Mouse (Mus musculus) stomach, postnatal 0 days (tissue): Measurements from ENCODE around the gene Ptprk. TPM values are rescaled to one million over a fixed set of nuclear protein-coding genes. Genes with fewer than 3 reads are reported as not detected.

ENCODE experiments used
- ATAC-seq: fragments of 200-750 bp; cut with Nextera tagmentation; 2 replicates; pipeline ENCODE4 v1.8.0; 2017; ENCODE audit not compliant: low FRiP score, low TSS enrichment
- DNase-seq: peaks from one replicate; pipeline ENCODE4 v3.0.0-alpha.2; 2016; ENCODE audit warnings: low spot score
- H3K27ac ChIP-seq: fragments of 300-500 bp; sonication (generic); replicated peaks from 2 replicates; pipeline ENCODE4 v1.5.1; 2014; ENCODE audit warnings: mild to moderate bottlenecking, control low read depth
- H3K27me3 ChIP-seq: fragments of 300-500 bp; sonication (generic); 2 replicates; pipeline ENCODE4 v1.6.1; 2014; ENCODE audit warnings: low read length; ENCODE audit not compliant: control insufficient read depth, insufficient read depth
- H3K36me3 ChIP-seq: fragments of 300-500 bp; sonication (generic); 2 replicates; pipeline ENCODE4 v1.6.1; 2014; ENCODE audit warnings: low read length, mixed read lengths; ENCODE audit not compliant: control insufficient read depth, insufficient read depth
- H3K4me1 ChIP-seq: fragments of 300-500 bp; sonication (generic); replicated peaks from 2 replicates; pipeline ENCODE4 v1.6.1; 2014; ENCODE audit warnings: antibody characterized with exemption; ENCODE audit not compliant: control insufficient read depth, insufficient read depth
- H3K4me2 ChIP-seq: fragments of 300-500 bp; sonication (generic); replicated peaks from 2 replicates; pipeline ENCODE4 v1.6.1; 2014; ENCODE audit warnings: low read depth, mild to moderate bottlenecking, control low read depth, moderate library complexity
- H3K4me3 ChIP-seq: fragments of 300-500 bp; sonication (generic); 2 replicates; pipeline ENCODE4 v1.5.1; 2014; ENCODE audit warnings: low read depth, low read length, control low read depth
- H3K9ac ChIP-seq: fragments of 300-500 bp; sonication (generic); 2 replicates; pipeline ENCODE4 v1.6.1; 2014; ENCODE audit warnings: mild to moderate bottlenecking, low read length, control low read depth, mixed read lengths
- H3K9me3 ChIP-seq: fragments of 300-500 bp; sonication (generic); 2 replicates; pipeline ENCODE4 v1.6.1; 2016; ENCODE audit warnings: low read length; ENCODE audit not compliant: control insufficient read depth
- CTCF ChIP-seq: IDR thresholded peaks from 2 replicates; pipeline ENCODE4 v1.5.1; 2016; ENCODE audit warnings: antibody characterized with exemption, low read depth, mild to moderate bottlenecking, moderate library complexity
- EP300 ChIP-seq: optimal IDR thresholded peaks from 2 replicates; pipeline ENCODE3; 2016; ENCODE audit warnings: antibody characterized with exemption
- WGBS: fragments of 180-500 bp; shearing (Covaris S2); extraction: QIAGEN DNeasy Blood & Tissue Kit; methylation state at CpG from one replicate; pipeline ENCODE4 v1.1.7; 2014; 5-methylcytosine and 5-hydroxymethylcytosine counted together
- polyA plus RNA-seq: library from polyadenylated mRNA; unstranded; fragments of >200 nt; fragmentation: Nextera tagmentation; extraction: Ambion mirVana; gene quantifications from 2 replicates; pipeline ENCODE4 v1.2.1, GENCODE M21; 2015

Ptprk gene
- polyA plus RNA-seq, 1 experiment from 2014 or later, result 26.9 TPM

GRCm38 (mm10) chr10:28133770-28134169 is 59.1 kb downstream of the Ptprk start:
- no peaks in the 10 kb centered on the region for H3K27me3 ChIP-seq
- no peaks in the 10 kb centered on the region for H3K9me3 ChIP-seq
- H3K9ac ChIP-seq, result no peak overlapping the region
- H3K4me1 ChIP-seq, result no peaks in the 10 kb centered on the region
- no peak for ATAC-seq
- no peak for DNase-seq
- TF ChIP-seq EP300 (no peak), CTCF (no peak)
- WGBS, result 83% methylated on average over 4 of the region's 4 CpGs
- no peaks in the 10 kb centered on the region for H3K36me3 ChIP-seq
- H3K27ac ChIP-seq, result no peak overlapping the region
- no peak overlapping the region for H3K4me2 ChIP-seq
- H3K4me3 ChIP-seq, result no peak overlapping the region

- H3K4me3 ChIP-seq, result no peak overlapping the region
- no peak overlapping the region for H3K9ac ChIP-seq
- no peak for TF ChIP-seq CTCF
- no peak for TF ChIP-seq EP300
- no peak for DNase-seq
- H3K9me3 ChIP-seq, result no peaks in the 10 kb centered on the region
- WGBS, result 62% methylated on average over 4 of the region's 4 CpGs
- no peaks in the 10 kb centered on the region for H3K4me1 ChIP-seq
- H3K27ac ChIP-seq, result no peak overlapping the region
- H3K4me2 ChIP-seq, result no peak overlapping the region
- no peak for ATAC-seq
- H3K36me3 ChIP-seq, result no peaks in the 10 kb centered on the region
- no peaks in the 10 kb centered on the region for H3K27me3 ChIP-seq
Measured at GRCm38 (mm10) chr10:28138399-28138798, 63.8 kb downstream of the Ptprk start.

- Histone ChIP-seq H3K4me3 (no peak overlapping the region), H3K9ac (no peak overlapping the region), H3K36me3 (no peaks in the 10 kb centered on the region), H3K4me2 (no peak overlapping the region), H3K27ac (no peak overlapping the region), H3K9me3 (no peaks in the 10 kb centered on the region), H3K4me1 (no peaks in the 10 kb centered on the region), H3K27me3 (no peaks in the 10 kb centered on the region)
- TF ChIP-seq CTCF (no peak), EP300 (no peak)
- ATAC-seq (no peak), DNase-seq (no peak)
- 76% methylated on average over 1 of the region's 1 CpGs for WGBS
Measured at GRCm38 (mm10) chr10:28144459-28144858, 69.8 kb downstream of the Ptprk start.

- Histone ChIP-seq H3K9me3 (no peaks in the 10 kb centered on the region), H3K27me3 (no peaks in the 10 kb centered on the region), H3K9ac (no peak overlapping the region), H3K4me1 (no peaks in the 10 kb centered on the region), H3K36me3 (no peaks in the 10 kb centered on the region), H3K4me3 (no peak overlapping the region), H3K27ac (no peak overlapping the region), H3K4me2 (no peak overlapping the region)
- ATAC-seq (no peak), DNase-seq (no peak)
- WGBS, result 57% methylated on average over 5 of the region's 5 CpGs
- TF ChIP-seq CTCF, result no peak
- no peak for TF ChIP-seq EP300
Measured at GRCm38 (mm10) chr10:28145326-28145725, 70.7 kb downstream of the Ptprk start.

GRCm38 (mm10) chr10:28155688-28156685 is 81.4 kb downstream of the Ptprk start:
- Histone ChIP-seq H3K4me1 (no peaks in the 10 kb centered on the region), H3K4me2 (0 out of 2 replicates have a peak overlapping the region, but pooled peaks have one; percentile 9), H3K4me3 (no peak overlapping the region), H3K27me3 (no peaks in the 10 kb centered on the region), H3K9me3 (no peaks in the 10 kb centered on the region), H3K9ac (no peak overlapping the region), H3K36me3 (no peaks in the 10 kb centered on the region), H3K27ac (no peak overlapping the region)
- no peak for TF ChIP-seq EP300
- TF ChIP-seq CTCF, result no peak
- 60% methylated on average over 20 of the region's 20 CpGs for WGBS
- ATAC-seq (0 out of 2 replicates have a peak, but pooled peaks have one; percentile 29), DNase-seq (no peak)

- H3K4me3 ChIP-seq, result no peak overlapping the region
- ATAC-seq, result no peak
- 83% methylated on average over 4 of the region's 4 CpGs for WGBS
- H3K27ac ChIP-seq, result no peak overlapping the region
- H3K4me1 ChIP-seq, result no peaks in the 10 kb centered on the region; the same call in 1 of the 2 replicates
- no peaks in the 10 kb centered on the region for H3K36me3 ChIP-seq
- H3K9ac ChIP-seq, result no peak overlapping the region
- H3K4me2 ChIP-seq, result no peak overlapping the region
- TF ChIP-seq EP300, result no peak
- no peak for TF ChIP-seq CTCF
- H3K9me3 ChIP-seq, result no peaks in the 10 kb centered on the region
- H3K27me3 ChIP-seq, result no peaks in the 10 kb centered on the region
- no peak for DNase-seq
Measured at GRCm38 (mm10) chr10:28159716-28160115, 85.1 kb downstream of the Ptprk start.
